Mouse (Mus musculus) forebrain, embryonic 16.5 days (tissue): Measurements from ENCODE around the gene Kcnk12. TPM values are rescaled to one million over a fixed set of nuclear protein-coding genes. Genes with fewer than 3 reads are reported as not detected.
A peak's percentile ranks its signal among the peaks of the same experiment; 100 is the strongest.

Source experiments
- ATAC-seq: fragments of 200-750 bp; cut with Nextera tagmentation; 2 replicates; pipeline ENCODE4 v1.8.0; 2017; ENCODE audit warnings: mild to moderate bottlenecking, moderate library complexity
- H3K27ac ChIP-seq: fragments of 300-500 bp; sonication (generic); 2 replicates; pipeline ENCODE4 v1.5.1; 2014; ENCODE audit warnings: low read length, control low read depth
- H3K27me3 ChIP-seq: fragments of 300-500 bp; sonication (generic); replicated peaks from 2 replicates; pipeline ENCODE4 v1.6.1; 2014; ENCODE audit warnings: low read length; ENCODE audit not compliant: control insufficient read depth, insufficient read depth
- H3K36me3 ChIP-seq: fragments of 300-500 bp; sonication (generic); 2 replicates; pipeline ENCODE4 v1.6.1; 2014; ENCODE audit not compliant: control insufficient read depth, insufficient read depth
- H3K4me1 ChIP-seq: fragments of 300-500 bp; sonication (generic); replicated peaks from 2 replicates; pipeline ENCODE4 v1.6.1; 2014; ENCODE audit warnings: low read length; ENCODE audit not compliant: control insufficient read depth, insufficient read depth
- H3K4me2 ChIP-seq: fragments of 300-500 bp; sonication (generic); 2 replicates; pipeline ENCODE4 v1.6.1; 2014; ENCODE audit warnings: mild to moderate bottlenecking, low read length, control low read depth
- H3K4me3 ChIP-seq: fragments of 300-500 bp; sonication (generic); replicated peaks from 2 replicates; pipeline ENCODE4 v1.5.1; 2014; ENCODE audit warnings: mild to moderate bottlenecking, low read length, control low read depth
- H3K9ac ChIP-seq: fragments of 300-500 bp; sonication (generic); replicated peaks from 2 replicates; pipeline ENCODE4 v1.6.1; 2014; ENCODE audit warnings: low read depth, low read length, control low read depth
- H3K9me3 ChIP-seq: fragments of 300-500 bp; sonication (generic); 2 replicates; pipeline ENCODE4 v1.6.1; 2016; ENCODE audit warnings: low read length; ENCODE audit not compliant: control insufficient read depth
- WGBS: fragments of 180-500 bp; shearing (Covaris S2); extraction: QIAGEN DNeasy Blood & Tissue Kit; methylation state at CpG from one replicate; pipeline ENCODE4 v1.1.7; 2014; 5-methylcytosine and 5-hydroxymethylcytosine counted together
- polyA plus RNA-seq: library from polyadenylated mRNA; unstranded; fragments of >200 nt; fragmentation: Nextera tagmentation; extraction: Ambion mirVana; gene quantifications from 2 replicates; pipeline ENCODE4 v1.2.1, GENCODE M21; 2015

Gene Kcnk12
- polyA plus RNA-seq: 0.82 and 1.3 TPM in 2 replicates

GRCm38 (mm10) chr17:87797688-87798291 lies at the start of gene Kcnk12:
Gene Kcnk12 (minus strand): TSS chr17:87797994.
- 0% methylated on average over 46 of the region's 46 CpGs for WGBS
- ATAC-seq: peak; percentile 89

GRCm38 (mm10) chr17:87842156-87842555 lies 44.4 kb upstream of the Kcnk12 start:
- Histone ChIP-seq H3K4me3 (no peak overlapping the region), H3K4me1 (no peaks in the 10 kb centered on the region), H3K36me3 (no peaks in the 10 kb centered on the region), H3K9me3 (no peaks in the 10 kb centered on the region), H3K27me3 (no peaks in the 10 kb centered on the region), H3K4me2 (no peak overlapping the region), H3K9ac (no peak overlapping the region), H3K27ac (no peak overlapping the region)
- 87% methylated on average over 5 of the region's 5 CpGs for WGBS
- ATAC-seq: no peak

More at GRCm38 (mm10) chr17:87797688-87798291, at the start of gene Kcnk12:
- H3K9ac ChIP-seq: peak within 1 kb of the TSS; percentile 59
- no peak within 1 kb of the TSS for H3K27ac ChIP-seq
- peak within 1 kb of the TSS; percentile 96 for H3K4me2 ChIP-seq
- peaks cover 53% of the 10 kb centered on the region for H3K27me3 ChIP-seq
- H3K4me1 ChIP-seq: peaks cover 33% of the 10 kb centered on the region
- H3K4me3 ChIP-seq: peak within 1 kb of the TSS; percentile 54
- H3K36me3 ChIP-seq: no peaks in the 10 kb centered on the region
- no peaks in the 10 kb centered on the region for H3K9me3 ChIP-seq

GRCm38 (mm10) chr17:87840079-87840478 lies 42.3 kb upstream of the Kcnk12 start:
- H3K4me2 ChIP-seq: no peak overlapping the region
- ATAC-seq: no peak
- WGBS: 72% methylated on average over 6 of the region's 7 CpGs

GRCm38 (mm10) chr17:87834850-87835249 lies 37.1 kb upstream of the Kcnk12 start:
- Histone ChIP-seq H3K9ac (no peak overlapping the region), H3K27ac (no peak overlapping the region), H3K36me3 (no peaks in the 10 kb centered on the region), H3K27me3 (no peaks in the 10 kb centered on the region), H3K9me3 (no peaks in the 10 kb centered on the region), H3K4me2 (no peak overlapping the region), H3K4me3 (no peak overlapping the region), H3K4me1 (no peaks in the 10 kb centered on the region)
- no peak for ATAC-seq
- WGBS: 26% methylated on average over 8 of the region's 8 CpGs

More at GRCm38 (mm10) chr17:87840079-87840478, 42.3 kb upstream of the Kcnk12 start:
- Histone ChIP-seq H3K36me3 (no peaks in the 10 kb centered on the region), H3K4me3 (no peak overlapping the region), H3K9me3 (no peaks in the 10 kb centered on the region), H3K4me1 (no peaks in the 10 kb centered on the region), H3K9ac (no peak overlapping the region), H3K27ac (no peak overlapping the region), H3K27me3 (no peaks in the 10 kb centered on the region)

GRCm38 (mm10) chr17:87826909-87827308 lies 29.1 kb upstream of the Kcnk12 start:
- Histone ChIP-seq H3K4me2 (no peak overlapping the region), H3K36me3 (no peaks in the 10 kb centered on the region), H3K4me1 (no peaks in the 10 kb centered on the region), H3K27me3 (no peaks in the 10 kb centered on the region), H3K4me3 (no peak overlapping the region), H3K9ac (no peak overlapping the region), H3K27ac (no peak overlapping the region), H3K9me3 (no peaks in the 10 kb centered on the region)
- no peak for ATAC-seq
- 27% methylated on average over 12 of the region's 12 CpGs for WGBS

GRCm38 (mm10) chr17:87826036-87826560 lies 28.3 kb upstream of the Kcnk12 start:
- Histone ChIP-seq H3K36me3 (no peaks in the 10 kb centered on the region), H3K4me3 (no peak overlapping the region), H3K4me2 (no peak overlapping the region), H3K27ac (no peak overlapping the region), H3K9me3 (no peaks in the 10 kb centered on the region), H3K27me3 (no peaks in the 10 kb centered on the region), H3K9ac (no peak overlapping the region), H3K4me1 (no peaks in the 10 kb centered on the region)
- ATAC-seq: no peak
- 34% methylated on average over 23 of the region's 23 CpGs for WGBS

GRCm38 (mm10) chr17:87825454-87826008 lies 27.7 kb upstream of the Kcnk12 start:
- no peaks in the 10 kb centered on the region for H3K4me1 ChIP-seq
- no peak overlapping the region for H3K9ac ChIP-seq
- no peak overlapping the region for H3K4me2 ChIP-seq
- H3K36me3 ChIP-seq: no peaks in the 10 kb centered on the region
- no peaks in the 10 kb centered on the region for H3K9me3 ChIP-seq
- no peak overlapping the region for H3K4me3 ChIP-seq
- no peak for ATAC-seq
- H3K27ac ChIP-seq: no peak overlapping the region
- WGBS: 47% methylated on average over 5 of the region's 5 CpGs
- H3K27me3 ChIP-seq: no peaks in the 10 kb centered on the region

GRCm38 (mm10) chr17:87823031-87823430 lies 25.2 kb upstream of the Kcnk12 start:
- H3K9ac ChIP-seq: no peak overlapping the region
- H3K4me3 ChIP-seq: no peak overlapping the region
- H3K36me3 ChIP-seq: no peaks in the 10 kb centered on the region
- H3K27me3 ChIP-seq: no peaks in the 10 kb centered on the region
- H3K4me2 ChIP-seq: no peak overlapping the region
- H3K27ac ChIP-seq: no peak overlapping the region
- no peak for ATAC-seq
- 86% methylated on average over 3 of the region's 3 CpGs for WGBS
- H3K9me3 ChIP-seq: no peaks in the 10 kb centered on the region
- H3K4me1 ChIP-seq: no peaks in the 10 kb centered on the region

- Histone ChIP-seq H3K9me3 (no peaks in the 10 kb centered on the region), H3K4me2 (no peak overlapping the region), H3K9ac (no peak overlapping the region), H3K4me1 (no peaks in the 10 kb centered on the region), H3K27ac (no peak overlapping the region), H3K27me3 (no peaks in the 10 kb centered on the region), H3K36me3 (no peaks in the 10 kb centered on the region), H3K4me3 (no peak overlapping the region)
- WGBS: 52% methylated on average over 2 of the region's 2 CpGs
- no peak for ATAC-seq
Measured at GRCm38 (mm10) chr17:87809556-87809955, 11.8 kb upstream of the Kcnk12 start.
